Mouse (Mus musculus) adrenal gland, adult 10 weeks (tissue): Measurements from ENCODE around the gene H2-DMb2. TPM values are rescaled to one million over a fixed set of nuclear protein-coding genes. Genes with fewer than 3 reads are reported as not detected.

Experiments
- polyA plus RNA-seq: library from polyadenylated mRNA; stranded (reverse); fragments of 350-450 nt; fragmentation: Illumina TruSeq; extraction: RNeasy Lipid Tissue Mini Kit (QIAGEN cat#74804); gene quantifications from one replicate; pipeline ENCODE4 v1.2.3, GENCODE M21; 2014; ENCODE audit warnings: low read depth, low replicate concordance

H2-DMb2 gene
- not detected for polyA plus RNA-seq

GRCm38 (mm10) chr17:34143033-34143432, at the start of gene H2-DMb2:
H2-DMb2 (plus strand) TSS chr17:34143307.

GRCm38 (mm10) chr17:34119249-34120179, 23.6 kb upstream of the H2-DMb2 start, which contains the start of gene H2-DMa:
H2-DMa (plus strand) TSS chr17:34119541.

GRCm38 (mm10) chr17:34122188-34122984, 20.7 kb upstream of the H2-DMb2 start, which contains the start of gene Brd2:
Brd2 (minus strand) TSS chr17:34122634.

GRCm38 (mm10) chr17:34152923-34153322, 9.8 kb downstream of the H2-DMb2 start, which contains the start of gene H2-DMb1:
H2-DMb1 (plus strand) TSS chr17:34153072.

GRCm38 (mm10) chr17:34187261-34187916, 44.3 kb downstream of the H2-DMb2 start, which contains the start of the genes Tap1 and Psmb9:
Tap1 (plus strand) TSS chr17:34187553.
Psmb9 (minus strand) TSS chr17:34187764.

GRCm38 (mm10) chr17:34196941-34197894, 54.1 kb downstream of the H2-DMb2 start, which contains the start of gene Psmb8:
Psmb8 (plus strand) TSS chr17:34197721.

Other genes with a start within 250 kb of the H2-DMb2 start
- gene Platr17, start 238.2 kb upstream of the H2-DMb2 start, polyA plus RNA-seq, result not detected
- gene Daxx, start 233.9 kb upstream of the H2-DMb2 start, polyA plus RNA-seq, result 9.9 TPM
- 43.1 TPM for gene Tapbp, start 227.4 kb upstream of the H2-DMb2 start, polyA plus RNA-seq
- gene Zbtb22, start 227.4 kb upstream of the H2-DMb2 start, polyA plus RNA-seq, result 1.3 TPM
- gene Rgl2, start 213.8 kb upstream of the H2-DMb2 start, polyA plus RNA-seq, result 3.8 TPM
- gene Pfdn6, start 203.0 kb upstream of the H2-DMb2 start, polyA plus RNA-seq, result 14.8 TPM
- gene Wdr46, start 202.6 kb upstream of the H2-DMb2 start, polyA plus RNA-seq, result 0.70 TPM
- gene B3galt4, start 191.8 kb upstream of the H2-DMb2 start, polyA plus RNA-seq, result 0.35 TPM
- gene Vps52, start 187.5 kb upstream of the H2-DMb2 start, polyA plus RNA-seq, result 6.1 TPM
- gene Rps18, start 187.3 kb upstream of the H2-DMb2 start, polyA plus RNA-seq, result 17.8 TPM
- 201 TPM for gene H2-K1, start 143.0 kb upstream of the H2-DMb2 start, polyA plus RNA-seq
- gene Ring1, start 118.6 kb upstream of the H2-DMb2 start, polyA plus RNA-seq, result 1.9 TPM
- 6.8 TPM for gene H2-Ke6, start 115.2 kb upstream of the H2-DMb2 start, polyA plus RNA-seq
- gene Slc39a7, start 111.6 kb upstream of the H2-DMb2 start, polyA plus RNA-seq, result 0.82 TPM
- gene Rxrb, start 111.5 kb upstream of the H2-DMb2 start, polyA plus RNA-seq, result 0.99 TPM
- gene Col11a2, start 103.9 kb upstream of the H2-DMb2 start, polyA plus RNA-seq, result not detected
- not detected for gene H2-Oa, start 51.0 kb upstream of the H2-DMb2 start, polyA plus RNA-seq
- not detected for gene H2-DMa, start 23.8 kb upstream of the H2-DMb2 start, polyA plus RNA-seq
- gene Brd2, start 20.7 kb upstream of the H2-DMb2 start, polyA plus RNA-seq, result 272 TPM
- 2.0 TPM for gene H2-DMb1, start 9.8 kb downstream of the H2-DMb2 start, polyA plus RNA-seq
- gene Tap1, start 44.2 kb downstream of the H2-DMb2 start, polyA plus RNA-seq, result 2.2 TPM
- gene Psmb9, start 44.5 kb downstream of the H2-DMb2 start, polyA plus RNA-seq, result 2.9 TPM
- 1.2 TPM for gene Psmb8, start 54.4 kb downstream of the H2-DMb2 start, polyA plus RNA-seq
- gene Tap2, start 60.2 kb downstream of the H2-DMb2 start, polyA plus RNA-seq, result 0.64 TPM
- gene H2-Ob, start 95.6 kb downstream of the H2-DMb2 start, polyA plus RNA-seq, result 1.1 TPM
- gene H2-Ab1, start 114.4 kb downstream of the H2-DMb2 start, polyA plus RNA-seq, result 26.2 TPM
- 42.5 TPM for gene H2-Aa, start 144.5 kb downstream of the H2-DMb2 start, polyA plus RNA-seq
- gene H2-Eb1, start 162.6 kb downstream of the H2-DMb2 start, polyA plus RNA-seq, result 2.9 TPM
- not detected for gene H2-Eb2, start 182.4 kb downstream of the H2-DMb2 start, polyA plus RNA-seq
- gene Btnl2, start 211.5 kb downstream of the H2-DMb2 start, polyA plus RNA-seq, result not detected
- gene Btnl1, start 233.8 kb downstream of the H2-DMb2 start, polyA plus RNA-seq, result not detected